Mouse (Mus musculus): ENCODE measurements around the gene Supt6. TPM values are rescaled to one million over a fixed set of nuclear protein-coding genes. Genes with fewer than 3 reads are reported as not detected.
A peak's percentile ranks its signal among the peaks of the same experiment; 100 is the strongest.

Supt6 gene
- polyA plus RNA-seq, 1 experiment from 2014 or later, result 17.7 TPM

GRCm38 (mm10) chr11:78207190-78207589, 38.6 kb downstream of the Supt6 start:
- Histone ChIP-seq H3K4me1 (ENCODE audit: control insufficient read depth, insufficient read depth, low read length) (no peaks in the 10 kb centered on the region), H3K27me3 (replicated peaks; ENCODE audit: control insufficient read depth, insufficient read depth, low read length) (no peaks in the 10 kb centered on the region), H3K4me3 (ENCODE audit: low read depth, low read length) (no peak overlapping the region), H3K36me3 (ENCODE audit: control insufficient read depth, insufficient read depth, low read length) (peaks cover 89% of the 10 kb centered on the region), H3K27ac (ENCODE audit: low read depth, low read length) (no peak overlapping the region), H3K4me2 (ENCODE audit: low read length) (no peak overlapping the region), H3K9me3 (replicated peaks; ENCODE audit: control insufficient read depth, low read length) (no peaks in the 10 kb centered on the region), H3K9ac (ENCODE audit: low read length) (no peak overlapping the region)
- DNase-seq (ENCODE audit: low spot score), result no peak
- 91% methylated on average over 7 of the region's 7 CpGs for WGBS
- ATAC-seq, result no peak

- Histone ChIP-seq H3K4me1 (ENCODE audit: control insufficient read depth, insufficient read depth, low read length) (no peaks in the 10 kb centered on the region), H3K4me3 (ENCODE audit: low read depth, low read length) (no peak overlapping the region), H3K27me3 (replicated peaks; ENCODE audit: control insufficient read depth, insufficient read depth, low read length) (no peaks in the 10 kb centered on the region), H3K36me3 (ENCODE audit: control insufficient read depth, insufficient read depth, low read length) (peaks cover 73% of the 10 kb centered on the region), H3K9me3 (replicated peaks; ENCODE audit: control insufficient read depth, low read length) (no peaks in the 10 kb centered on the region), H3K9ac (ENCODE audit: low read length) (no peak overlapping the region), H3K4me2 (ENCODE audit: low read length) (no peak overlapping the region), H3K27ac (ENCODE audit: low read depth, low read length) (peak overlapping the region; percentile 48; the same call in 1 of the 2 replicates)
- WGBS, result 62% methylated on average over 13 of the region's 13 CpGs
- no peak for ATAC-seq
- no peak for DNase-seq (ENCODE audit: low spot score)
These were observed 40.2 kb downstream of the Supt6 start for GRCm38 (mm10) chr11:78205361-78206206.

GRCm38 (mm10) chr11:78204287-78204686, 41.5 kb downstream of the Supt6 start:
- Histone ChIP-seq H3K4me2 (ENCODE audit: low read length) (no peak overlapping the region), H3K4me1 (ENCODE audit: control insufficient read depth, insufficient read depth, low read length) (no peaks in the 10 kb centered on the region), H3K36me3 (ENCODE audit: control insufficient read depth, insufficient read depth, low read length) (peaks cover 60% of the 10 kb centered on the region), H3K9me3 (replicated peaks; ENCODE audit: control insufficient read depth, low read length) (no peaks in the 10 kb centered on the region), H3K27me3 (replicated peaks; ENCODE audit: control insufficient read depth, insufficient read depth, low read length) (no peaks in the 10 kb centered on the region), H3K9ac (ENCODE audit: low read length) (no peak overlapping the region), H3K4me3 (ENCODE audit: low read depth, low read length) (no peak overlapping the region), H3K27ac (ENCODE audit: low read depth, low read length) (no peak overlapping the region)
- no peak for DNase-seq (ENCODE audit: low spot score)
- WGBS, result 79% methylated on average over 6 of the region's 6 CpGs
- ATAC-seq, result no peak

- 97% methylated on average over 3 of the region's 3 CpGs for WGBS
- ATAC-seq (no peak), DNase-seq (ENCODE audit: low spot score) (no peak)
- no peak overlapping the region for H3K27ac ChIP-seq (ENCODE audit: low read depth, low read length)
- no peaks in the 10 kb centered on the region for H3K27me3 ChIP-seq (replicated peaks; ENCODE audit: control insufficient read depth, insufficient read depth, low read length)
- H3K4me1 ChIP-seq (ENCODE audit: control insufficient read depth, insufficient read depth, low read length), result no peaks in the 10 kb centered on the region
- no peaks in the 10 kb centered on the region for H3K9me3 ChIP-seq (replicated peaks; ENCODE audit: control insufficient read depth, low read length)
- H3K9ac ChIP-seq (ENCODE audit: low read length), result no peak overlapping the region
- H3K4me3 ChIP-seq (ENCODE audit: low read depth, low read length), result no peak overlapping the region
- no peak overlapping the region for H3K4me2 ChIP-seq (ENCODE audit: low read length)
- peaks cover 40% of the 10 kb centered on the region for H3K36me3 ChIP-seq (ENCODE audit: control insufficient read depth, insufficient read depth, low read length)
These were observed 43.4 kb downstream of the Supt6 start for GRCm38 (mm10) chr11:78202372-78202771.

GRCm38 (mm10) chr11:78195101-78195863, 50.5 kb downstream of the Supt6 start:
- Histone ChIP-seq H3K4me2 (ENCODE audit: low read length) (peak overlapping the region; percentile 47), H3K4me3 (ENCODE audit: low read depth, low read length) (peak overlapping the region; percentile 28), H3K9ac (ENCODE audit: low read length) (no peak overlapping the region), H3K9me3 (replicated peaks; ENCODE audit: control insufficient read depth, low read length) (no peaks in the 10 kb centered on the region), H3K27ac (ENCODE audit: low read depth, low read length) (no peak overlapping the region), H3K27me3 (replicated peaks; ENCODE audit: control insufficient read depth, insufficient read depth, low read length) (no peaks in the 10 kb centered on the region), H3K4me1 (ENCODE audit: control insufficient read depth, insufficient read depth, low read length) (peaks cover 3% of the 10 kb centered on the region), H3K36me3 (ENCODE audit: control insufficient read depth, insufficient read depth, low read length) (peaks cover 29% of the 10 kb centered on the region)
- 62% methylated on average over 23 of the region's 23 CpGs for WGBS
- ATAC-seq (no peak), DNase-seq (ENCODE audit: low spot score) (no peak)

- Histone ChIP-seq H3K4me2 (ENCODE audit: low read length) (peak overlapping the region; percentile 47), H3K4me1 (ENCODE audit: control insufficient read depth, insufficient read depth, low read length) (peaks cover 7% of the 10 kb centered on the region), H3K9ac (ENCODE audit: low read length) (peak overlapping the region; percentile 35; the same call in 1 of the 2 replicates), H3K27me3 (replicated peaks; ENCODE audit: control insufficient read depth, insufficient read depth, low read length) (no peaks in the 10 kb centered on the region), H3K9me3 (replicated peaks; ENCODE audit: control insufficient read depth, low read length) (no peaks in the 10 kb centered on the region), H3K27ac (ENCODE audit: low read depth, low read length) (no peak overlapping the region), H3K36me3 (ENCODE audit: control insufficient read depth, insufficient read depth, low read length) (peaks cover 30% of the 10 kb centered on the region), H3K4me3 (ENCODE audit: low read depth, low read length) (peak overlapping the region; percentile 28)
- ATAC-seq (0 out of 2 replicates have a peak, but pooled peaks have one; percentile 35), DNase-seq (ENCODE audit: low spot score) (peak; percentile 36)
- 5% methylated on average over 30 of the region's 30 CpGs for WGBS
These were observed 51.2 kb downstream of the Supt6 start for GRCm38 (mm10) chr11:78194411-78195100.

GRCm38 (mm10) chr11:78193113-78193512, 52.7 kb downstream of the Supt6 start, which contains the start of gene Proca1:
Proca1 (plus strand) TSS chr11:78193392.
- no peak within 1 kb of the TSS for H3K27ac ChIP-seq (ENCODE audit: low read depth, low read length)
- H3K9me3 ChIP-seq (replicated peaks; ENCODE audit: control insufficient read depth, low read length), result no peaks in the 10 kb centered on the region
- no peak for DNase-seq (ENCODE audit: low spot score)
- peaks cover 9% of the 10 kb centered on the region for H3K4me1 ChIP-seq (ENCODE audit: control insufficient read depth, insufficient read depth, low read length)
- WGBS, result 88% methylated on average over 1 of the region's 1 CpGs
- H3K36me3 ChIP-seq (ENCODE audit: control insufficient read depth, insufficient read depth, low read length), result peaks cover 30% of the 10 kb centered on the region
- H3K9ac ChIP-seq (ENCODE audit: low read length), result no peak within 1 kb of the TSS
- H3K27me3 ChIP-seq (replicated peaks; ENCODE audit: control insufficient read depth, insufficient read depth, low read length), result no peaks in the 10 kb centered on the region
- H3K4me2 ChIP-seq (ENCODE audit: low read length), result no peak within 1 kb of the TSS; the same call in 1 of the 2 replicates
- ATAC-seq, result no peak
- H3K4me3 ChIP-seq (ENCODE audit: low read depth, low read length), result no peak within 1 kb of the TSS

GRCm38 (mm10) chr11:78190041-78190440, 55.7 kb downstream of the Supt6 start:
- H3K4me2 ChIP-seq (ENCODE audit: low read length), result peak overlapping the region; percentile 65
- peak overlapping the region; percentile 70 for H3K4me3 ChIP-seq (ENCODE audit: low read depth, low read length)
- no peak for DNase-seq (ENCODE audit: low spot score)
- H3K4me1 ChIP-seq (ENCODE audit: control insufficient read depth, insufficient read depth, low read length), result peaks cover 9% of the 10 kb centered on the region
- H3K9ac ChIP-seq (ENCODE audit: low read length), result 0 out of 2 replicates have a peak overlapping the region, but pooled peaks have one; percentile 93
- H3K27me3 ChIP-seq (replicated peaks; ENCODE audit: control insufficient read depth, insufficient read depth, low read length), result no peaks in the 10 kb centered on the region
- WGBS, result 67% methylated on average over 6 of the region's 6 CpGs
- peak overlapping the region; percentile 95 for H3K27ac ChIP-seq (ENCODE audit: low read depth, low read length)
- no peaks in the 10 kb centered on the region for H3K9me3 ChIP-seq (replicated peaks; ENCODE audit: control insufficient read depth, low read length)
- H3K36me3 ChIP-seq (ENCODE audit: control insufficient read depth, insufficient read depth, low read length), result peaks cover 30% of the 10 kb centered on the region
- no peak for ATAC-seq
